In genomic region chr3:108206731-108207375, GRCm38 (mm10) we compare ENCODE assay signal across 12 mouse cellular contexts. TPM values are rescaled to one million over a fixed set of nuclear protein-coding genes. Genes with fewer than 3 reads are reported as not detected.
DNase-seq lines count a peak whose midpoint lies in the region; ATAC-seq lines count a peak whose summit lies in the region.
"Had no signal": no experiment of that assay in that cellular context is flagged by ENCODE, and none has a peak within 500 bp of the region (broad histone marks: within the 10 kb centered on the region; RNA-seq: fewer than 3 reads in every experiment).

No protein-coding gene starts in this region.

- ATAC-seq in heart, embryonic 15.5 days (replicated peaks; ENCODE audit: insufficient number of reproducible peaks, insufficient read depth, low FRiP score, low read depth) = no peak
- ATAC-seq in embryonic facial prominence, embryonic 15.5 days (ENCODE audit: insufficient number of reproducible peaks, low FRiP score, low TSS enrichment, low read depth) = peak; percentile 26; the same call in 1 of the 2 replicates
- ATAC-seq: hindbrain, embryonic 16.5 days; midbrain, embryonic 13.5 days had no signal

- peak overlapping the region; percentile 1; the same call in 1 of the 2 replicates for H3K4me2 ChIP-seq in heart, embryonic 15.5 days
- peak overlapping the region; percentile 17; the same call in 1 of the 2 replicates for H3K4me2 ChIP-seq in embryonic facial prominence, embryonic 15.5 days (replicated peaks)
- H3K4me2 ChIP-seq: heart, embryonic 13.5 days; midbrain, embryonic 13.5 days had no signal

- no peak overlapping the region for H3K27ac ChIP-seq in heart, embryonic 15.5 days
- H3K27ac ChIP-seq in embryonic facial prominence, embryonic 15.5 days (replicated peaks) = peak overlapping the region; percentile 75
- H3K27ac ChIP-seq: heart, embryonic 13.5 days; liver, embryonic 14.5 days; midbrain, embryonic 13.5 days had no signal

- H3K9ac ChIP-seq in heart, embryonic 15.5 days = no peak overlapping the region
- H3K9ac ChIP-seq in embryonic facial prominence, embryonic 15.5 days = no peak overlapping the region
- H3K9ac ChIP-seq: heart, embryonic 13.5 days; liver, embryonic 14.5 days; midbrain, embryonic 13.5 days had no signal

- H3K27me3 ChIP-seq in heart, embryonic 15.5 days = no peaks in the 10 kb centered on the region
- no peaks in the 10 kb centered on the region for H3K27me3 ChIP-seq in embryonic facial prominence, embryonic 15.5 days
- H3K27me3 ChIP-seq: midbrain, embryonic 13.5 days had no signal

- peak; percentile 25 to 29 for DNase-seq in adrenal gland, adult (ENCODE audit: inconsistent age in 2 of 2, low spot score in 1 of 2)
- DNase-seq in adrenal gland, postnatal 4 days (ENCODE audit: low spot score in 2 of 2) = no peak
- DNase-seq in heart, adult 9 months (ENCODE audit: low spot score in 2 of 2) = no peak
- DNase-seq in left cerebral cortex, postnatal 4 days = peak; percentile 82
- DNase-seq in left cerebral cortex, postnatal 25 days (ENCODE audit: low spot score in 2 of 2) = no peak
- no peak for DNase-seq in right cerebral cortex, postnatal 4 days

- H3K4me1 ChIP-seq in heart, embryonic 15.5 days (replicated peaks) = peaks cover 20% of the 10 kb centered on the region
- H3K4me1 ChIP-seq in embryonic facial prominence, embryonic 15.5 days = peaks cover 39% of the 10 kb centered on the region

- peaks cover 37% of the 10 kb centered on the region for H3K36me3 ChIP-seq in heart, embryonic 15.5 days
- peaks cover 52% of the 10 kb centered on the region for H3K36me3 ChIP-seq in embryonic facial prominence, embryonic 15.5 days

- 78% methylated on average over 15 of the region's 15 CpGs for WGBS in heart, embryonic 15.5 days
- WGBS in embryonic facial prominence, embryonic 15.5 days = 51% methylated on average over 15 of the region's 15 CpGs

- H3K4me3 ChIP-seq in heart, embryonic 15.5 days = no peak overlapping the region
- 0 out of 2 replicates have a peak overlapping the region, but pooled peaks have one; percentile 8 for H3K4me3 ChIP-seq in embryonic facial prominence, embryonic 15.5 days (replicated peaks)
- H3K4me3 ChIP-seq: heart, embryonic 13.5 days; midbrain, embryonic 13.5 days had no signal

- intact Hi-C loops in left cerebral cortex, postnatal 4 days (cut with DNase I) = no loop called here
- intact Hi-C loops in left cerebral cortex, postnatal 25 days (cut with DNase I) = no loop called here

- H3K9me3 ChIP-seq in heart, embryonic 15.5 days (replicated peaks) = no peaks in the 10 kb centered on the region
- H3K9me3 ChIP-seq in embryonic facial prominence, embryonic 15.5 days (replicated peaks) = no peaks in the 10 kb centered on the region
- H3K9me3 ChIP-seq: heart, embryonic 13.5 days; midbrain, embryonic 13.5 days had no signal

RNA-seq across cellular contexts. Expression of gene Atxn7l2, which starts 3.9 kb away (rescaled TPM):
- total RNA-seq in adrenal gland, postnatal 4 days (2021) = 10 to 100 TPM; 15.6 to 16.9 TPM
- polyA plus RNA-seq in heart, embryonic 15.5 days (2015; fragmentation: Nextera tagmentation; extraction: Ambion mirVana) = 5.8 and 9.0 TPM in 2 replicates
- 10 to 100 TPM; 33.1 to 34.8 TPM for total RNA-seq in left cerebral cortex, postnatal 4 days (2021)
- 10 to 100 TPM; 24.0 to 24.2 TPM for total RNA-seq in left cerebral cortex, postnatal 25 days (2021)
- 18.4 and 20.4 TPM in 2 replicates for polyA plus RNA-seq in embryonic facial prominence, embryonic 15.5 days (2015; fragmentation: Nextera tagmentation; extraction: Ambion mirVana)

RNA-seq across cellular contexts. Expression of gene Cyb561d1, which starts 5.8 kb away (rescaled TPM):
- total RNA-seq in adrenal gland, postnatal 4 days (2021) = 10 to 100 TPM in 1 of 2 experiments, 1 to 10 TPM in 1; 8.3 to 10.0 TPM
- 2.7 and 3.8 TPM in 2 replicates for polyA plus RNA-seq in heart, embryonic 15.5 days (2015; fragmentation: Nextera tagmentation; extraction: Ambion mirVana)
- 10 to 100 TPM; 10.9 to 11.4 TPM for total RNA-seq in left cerebral cortex, postnatal 4 days (2021)
- 10 to 100 TPM; 17.4 to 17.9 TPM for total RNA-seq in left cerebral cortex, postnatal 25 days (2021)
- 2.8 and 3.0 TPM in 2 replicates for polyA plus RNA-seq in embryonic facial prominence, embryonic 15.5 days (2015; fragmentation: Nextera tagmentation; extraction: Ambion mirVana)

RNA-seq across cellular contexts. Expression of gene Sypl2, which starts 19.6 kb away (rescaled TPM):
- 10 to 100 TPM in 1 of 2 experiments, 1 to 10 TPM in 1; 6.7 to 12.2 TPM for total RNA-seq in adrenal gland, postnatal 4 days (2021)
- 2.0 and 2.2 TPM in 2 replicates for polyA plus RNA-seq in heart, embryonic 15.5 days (2015; fragmentation: Nextera tagmentation; extraction: Ambion mirVana)
- total RNA-seq in left cerebral cortex, postnatal 4 days (2021) = 1 to 10 TPM in 1 of 2 experiments, under 1 TPM in 1; 0.98 to 1.4 TPM
- total RNA-seq in left cerebral cortex, postnatal 25 days (2021) = 1 to 10 TPM; 1.3 to 1.9 TPM
- polyA plus RNA-seq in embryonic facial prominence, embryonic 15.5 days (2015; fragmentation: Nextera tagmentation; extraction: Ambion mirVana) = 2.7 and 3.3 TPM in 2 replicates

RNA-seq across cellular contexts. Expression of gene Amigo1, which starts 20.7 kb away (rescaled TPM):
- 10 to 100 TPM; 17.0 to 18.5 TPM for total RNA-seq in adrenal gland, postnatal 4 days (2021)
- polyA plus RNA-seq in heart, embryonic 15.5 days (2015; fragmentation: Nextera tagmentation; extraction: Ambion mirVana) = 3.0 and 3.2 TPM in 2 replicates
- 10 to 100 TPM; 23.6 to 25.8 TPM for total RNA-seq in left cerebral cortex, postnatal 4 days (2021)
- 10 to 100 TPM; 68.7 to 72.9 TPM for total RNA-seq in left cerebral cortex, postnatal 25 days (2021)
- polyA plus RNA-seq in embryonic facial prominence, embryonic 15.5 days (2015; fragmentation: Nextera tagmentation; extraction: Ambion mirVana) = 6.3 and 6.8 TPM in 2 replicates

RNA-seq across cellular contexts. Expression of gene Psma5, which starts 49.9 kb away (rescaled TPM):
- 100 to 1,000 TPM in 1 of 2 experiments, 10 to 100 TPM in 1; 99.9 to 102 TPM for total RNA-seq in adrenal gland, postnatal 4 days (2021)
- polyA plus RNA-seq in heart, embryonic 15.5 days (2015; fragmentation: Nextera tagmentation; extraction: Ambion mirVana) = 174 and 197 TPM in 2 replicates
- total RNA-seq in left cerebral cortex, postnatal 4 days (2021) = 10 to 100 TPM; 98.8 to 99.0 TPM
- 10 to 100 TPM; 73.8 to 88.5 TPM for total RNA-seq in left cerebral cortex, postnatal 25 days (2021)
- polyA plus RNA-seq in embryonic facial prominence, embryonic 15.5 days (2015; fragmentation: Nextera tagmentation; extraction: Ambion mirVana) = 263 and 265 TPM in 2 replicates

Comparison
In these comparisons a context has a peak if more than half of its experiments do, and no peak if none do; other contexts are left out.
1. DNase-seq: peak in adrenal gland, adult (2 of 2) and left cerebral cortex, postnatal 4 days (single experiment); none in adrenal gland, postnatal 4 days (0 of 2), heart, adult 9 months (0 of 2), left cerebral cortex, postnatal 25 days (0 of 2) and right cerebral cortex, postnatal 4 days (single experiment).